Mouse (Mus musculus) cerebral cortex, adult 2 months (tissue): ENCODE data around the gene Exoc4.

ENCODE experiments used
- WGBS: fragments of 180-500 bp; shearing (Covaris S2); methylation state at CpG from one replicate; pipeline ENCODE4 v1.1.7; 2018; 5-methylcytosine and 5-hydroxymethylcytosine counted together

The Exoc4 gene

DNA sequence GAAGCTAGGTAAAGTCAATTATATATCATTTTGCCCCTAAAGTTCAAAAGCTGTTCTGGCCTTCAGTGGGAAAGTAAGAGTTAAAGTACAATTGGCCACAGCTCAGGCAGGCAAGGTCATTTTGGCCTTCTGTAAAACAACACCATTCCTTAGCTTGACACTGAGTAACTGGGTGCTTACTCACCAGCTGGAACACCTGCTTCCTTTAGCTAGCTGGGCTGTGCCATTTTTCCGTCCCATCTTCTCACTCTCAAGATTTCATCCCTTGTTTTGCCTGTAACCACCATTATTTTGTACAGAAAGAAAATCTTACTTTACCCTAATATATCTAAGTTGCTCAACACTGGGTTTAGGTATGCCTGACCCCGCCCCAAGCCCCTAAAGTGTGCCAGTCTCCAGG is 543.7 kb downstream of the Exoc4 start:
- WGBS, result 92% methylated on average over 2 of the region's 2 CpGs

GRCm38 (mm10) chr6:33801254-33801653 is 552.4 kb downstream of the Exoc4 start:
- 94% methylated on average over 3 of the region's 3 CpGs for WGBS

- 36% methylated on average over 3 of the region's 3 CpGs for WGBS
These were observed 554.7 kb downstream of the Exoc4 start for GRCm38 (mm10) chr6:33803481-33804098.

- 20% methylated on average over 2 of the region's 2 CpGs for WGBS
These were observed 555.9 kb downstream of the Exoc4 start for GRCm38 (mm10) chr6:33804775-33805174.

DNA sequence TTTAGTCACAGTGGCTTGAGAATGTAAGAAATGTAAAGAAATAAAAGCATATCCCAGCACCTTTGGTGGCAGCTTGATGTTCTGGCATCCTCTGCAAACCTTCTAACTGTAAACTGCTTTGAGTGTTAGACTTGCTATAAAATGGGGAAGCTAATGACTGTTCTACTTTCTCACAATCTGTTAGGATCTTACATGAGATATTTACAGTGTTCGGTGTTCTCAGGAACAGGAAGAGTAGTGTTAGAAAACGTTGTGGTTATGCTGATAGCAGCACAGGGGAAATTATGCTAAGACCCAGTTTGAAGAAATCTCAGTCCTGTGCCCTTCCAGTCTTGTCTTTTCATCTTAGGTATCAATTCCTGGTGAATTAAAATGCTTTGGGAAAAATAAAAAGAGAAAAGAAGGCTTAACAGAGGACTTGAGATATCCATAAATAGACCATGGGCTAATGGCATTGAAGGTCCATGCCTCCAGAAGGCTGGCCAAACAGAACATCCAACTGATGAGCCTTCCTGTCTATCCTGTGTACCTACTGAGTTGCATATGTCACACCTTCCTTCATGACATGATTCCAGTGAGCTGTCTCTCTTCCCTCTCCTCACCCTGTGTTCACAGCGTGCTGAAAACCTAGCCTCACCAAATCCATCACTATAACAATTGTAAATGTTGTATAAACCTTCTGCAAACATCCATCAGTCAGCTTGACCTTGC is 557.3 kb downstream of the Exoc4 start:
- 57% methylated on average over 3 of the region's 3 CpGs for WGBS

- WGBS, result 55% methylated on average over 2 of the region's 2 CpGs
These were observed 565.5 kb downstream of the Exoc4 start for GRCm38 (mm10) chr6:33814386-33814785.

- WGBS, result 61% methylated on average over 2 of the region's 2 CpGs
These were observed 574.3 kb downstream of the Exoc4 start for GRCm38 (mm10) chr6:33823171-33823570.

- 13% methylated on average over 6 of the region's 6 CpGs for WGBS
These were observed 575.0 kb downstream of the Exoc4 start for GRCm38 (mm10) chr6:33823777-33824302.

GRCm38 (mm10) chr6:33828499-33828898 is 579.6 kb downstream of the Exoc4 start:
- 50% methylated on average over 6 of the region's 6 CpGs for WGBS

- WGBS, result 71% methylated on average over 4 of the region's 4 CpGs
These were observed 580.4 kb downstream of the Exoc4 start for GRCm38 (mm10) chr6:33829261-33829660.

DNA sequence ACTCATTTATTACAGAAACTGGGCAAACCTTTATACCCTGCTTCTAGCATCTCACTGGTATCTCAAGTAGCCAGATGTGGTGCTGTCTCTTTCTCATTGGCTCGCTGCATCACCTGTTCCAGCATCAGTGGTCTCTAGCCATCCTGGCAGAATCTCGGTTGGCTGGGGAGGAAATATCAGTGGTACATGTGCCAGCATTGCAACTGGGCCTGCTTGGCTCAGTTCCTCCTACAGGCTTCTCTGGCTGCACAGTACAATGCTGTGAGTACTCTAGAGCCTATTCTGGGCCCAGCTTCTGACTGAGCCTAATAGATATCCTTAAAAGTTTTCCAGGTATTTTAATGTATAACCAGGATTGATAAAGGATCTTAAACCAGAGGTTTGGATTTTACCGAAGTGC is 582.4 kb downstream of the Exoc4 start:
- WGBS, result 76% methylated on average over 3 of the region's 3 CpGs

GRCm38 (mm10) chr6:33832978-33833377 is 584.1 kb downstream of the Exoc4 start:
- 86% methylated on average over 4 of the region's 4 CpGs for WGBS

DNA sequence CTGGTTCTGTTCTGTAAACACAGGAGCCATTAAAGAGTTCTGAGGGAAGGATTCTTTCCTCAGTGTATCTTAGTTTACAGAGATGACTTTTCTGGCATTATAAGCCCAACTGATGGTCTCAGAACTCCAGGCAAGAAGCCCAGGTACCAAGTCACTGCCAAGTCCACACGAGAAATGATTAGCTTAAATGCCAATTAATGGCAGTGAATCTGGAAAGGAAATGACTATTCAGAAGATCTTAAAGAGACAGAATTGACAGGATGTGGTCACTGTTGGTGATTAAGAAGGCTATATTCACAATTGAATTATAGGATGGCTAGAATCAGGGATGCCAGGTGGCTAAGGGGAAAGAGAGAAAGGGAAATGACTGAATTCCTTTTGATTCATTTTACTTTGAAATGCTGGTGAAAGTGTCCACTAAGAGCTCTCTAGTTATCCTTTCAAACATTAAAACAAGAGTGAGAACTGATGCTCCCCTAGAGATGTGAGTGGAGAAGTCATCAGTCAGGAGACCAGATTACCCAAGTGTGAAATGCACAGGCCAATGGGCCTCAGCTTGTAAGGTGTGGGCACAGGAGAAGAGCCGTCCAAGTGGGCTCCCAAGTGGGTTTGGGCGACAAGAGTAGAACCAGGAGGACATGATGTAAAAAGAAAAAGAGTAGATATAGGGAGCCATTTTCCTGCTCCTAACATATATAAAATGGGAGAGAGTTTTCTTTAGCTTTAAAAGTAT is 587.3 kb downstream of the Exoc4 start:
- WGBS, result 80% methylated on average over 3 of the region's 3 CpGs

DNA sequence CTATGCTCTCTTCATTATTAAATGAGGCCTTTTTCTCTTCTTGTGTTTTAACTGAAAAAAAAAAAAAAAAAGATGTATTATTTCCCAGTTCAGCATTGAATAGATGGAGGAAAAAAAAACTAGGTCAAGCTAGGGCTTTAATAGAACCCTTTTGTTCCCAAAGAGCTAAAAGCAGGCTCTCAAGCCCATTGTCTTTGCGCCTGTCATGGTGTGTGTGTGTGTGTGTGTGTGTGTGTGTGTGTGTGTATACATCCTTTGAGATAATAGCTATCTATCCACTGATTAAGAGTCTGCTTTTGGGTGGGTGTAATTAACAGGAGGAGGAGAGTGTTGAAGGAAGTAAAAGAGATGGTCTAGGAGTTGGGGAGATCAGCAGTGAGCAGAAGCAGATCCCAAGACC is 594.0 kb downstream of the Exoc4 start:
- WGBS, result 55% methylated on average over 1 of the region's 1 CpGs

GRCm38 (mm10) chr6:33859049-33859448 is 610.2 kb downstream of the Exoc4 start:
- 82% methylated on average over 3 of the region's 3 CpGs for WGBS

- WGBS, result 60% methylated on average over 3 of the region's 3 CpGs
These were observed 616.9 kb downstream of the Exoc4 start for GRCm38 (mm10) chr6:33865752-33866151.

DNA sequence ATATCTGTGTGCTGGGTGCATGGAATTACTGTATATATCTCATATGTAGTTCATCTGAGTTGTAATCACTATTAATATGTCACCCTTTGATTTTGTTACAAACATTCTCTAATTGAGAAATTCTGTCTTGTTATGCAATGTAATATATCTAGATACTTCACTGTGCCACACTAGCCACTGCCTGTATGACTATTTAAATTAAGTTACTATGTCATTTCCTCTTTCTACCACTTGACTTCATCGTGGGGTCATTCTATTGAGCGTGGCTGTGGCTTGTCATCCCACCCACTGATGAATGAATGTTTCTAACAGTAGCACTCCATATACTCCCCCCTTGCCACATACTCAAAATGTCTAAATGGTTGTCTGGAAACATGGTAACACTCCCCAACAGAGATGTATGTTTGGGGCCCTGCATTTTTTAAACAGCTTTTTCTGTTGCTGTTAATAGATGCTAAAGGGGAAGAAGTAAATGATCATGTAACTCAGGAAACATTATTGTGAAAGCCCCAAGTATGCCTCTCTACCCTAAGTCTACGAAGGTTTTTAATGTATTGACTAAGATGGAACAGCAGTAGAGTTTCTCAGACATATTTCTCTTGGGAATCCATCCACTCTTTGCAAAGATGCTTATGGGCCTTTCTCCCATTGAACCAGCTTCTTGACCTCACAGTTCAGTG is 618.2 kb downstream of the Exoc4 start:
- WGBS, result 91% methylated on average over 3 of the region's 3 CpGs

- 74% methylated on average over 3 of the region's 3 CpGs for WGBS
These were observed 620.4 kb downstream of the Exoc4 start for GRCm38 (mm10) chr6:33869251-33869650.

GRCm38 (mm10) chr6:33870468-33871142 is 621.7 kb downstream of the Exoc4 start:
- 53% methylated on average over 9 of the region's 9 CpGs for WGBS

GRCm38 (mm10) chr6:33871286-33871685 is 622.4 kb downstream of the Exoc4 start:
- WGBS, result 73% methylated on average over 1 of the region's 1 CpGs

DNA sequence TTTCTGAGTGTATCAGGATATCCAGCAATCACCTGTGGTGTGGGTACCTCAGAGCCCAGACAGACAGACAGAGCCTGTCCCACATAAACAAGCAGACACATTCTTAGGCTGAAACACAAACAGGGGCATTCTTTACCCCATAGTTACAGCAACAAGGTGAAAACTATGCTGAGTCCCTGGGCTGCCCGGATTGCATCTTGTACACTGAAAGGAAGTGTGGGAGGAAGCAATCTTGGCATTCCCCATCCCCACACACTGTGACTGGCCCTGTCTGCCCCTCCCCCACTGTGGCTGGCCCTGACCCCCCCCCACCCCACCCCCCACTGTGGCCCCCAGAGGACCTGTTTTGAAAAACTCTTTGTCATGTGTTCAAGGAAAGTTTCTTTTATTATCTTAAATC is 623.3 kb downstream of the Exoc4 start:
- WGBS, result 60% methylated on average over 1 of the region's 1 CpGs
